Comparison of ENCODE assay signal across 22 mouse cellular contexts in the genomic region with DNA sequence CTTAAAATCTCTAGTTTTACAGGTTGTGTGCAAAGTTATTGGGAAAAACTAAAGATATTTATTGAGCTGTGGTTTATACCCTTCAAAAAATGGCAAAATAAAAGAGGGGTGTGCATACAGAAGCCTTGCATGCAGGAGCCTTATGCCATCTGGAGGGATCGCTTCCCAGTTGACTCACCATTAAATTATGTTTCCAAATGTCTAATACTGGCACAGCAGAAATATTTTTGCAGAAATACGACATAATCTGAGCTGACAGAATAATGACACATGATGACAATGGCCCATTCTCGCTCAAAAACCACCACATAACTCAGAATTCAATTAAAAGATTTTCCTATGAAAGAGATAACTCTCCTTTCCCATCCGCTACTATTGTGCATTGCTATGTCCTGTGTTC.
"Had no signal": no experiment of that assay in that cellular context is flagged by ENCODE, and none has a peak within 500 bp of the region (broad histone marks: within the 10 kb centered on the region; RNA-seq: fewer than 3 reads in every experiment).

No protein-coding gene starts in this region.

- H3K9ac ChIP-seq: limb, embryonic 13.5 days; liver, embryonic 12.5 days; liver, embryonic 15.5 days; lung, embryonic 15.5 days; midbrain, embryonic 13.5 days; neural tube, embryonic 13.5 days had no signal

- DNase-seq: kidney, adult 2 months; kidney, postnatal 25 days; liver; lung, adult 18-20 months; lung, postnatal 10 days; lung, postnatal 36 days; retina, postnatal 1 day; thymus, adult 2 months; thymus, postnatal 14 days; thymus, postnatal 4 days had no signal

- H3K27me3 ChIP-seq: limb, embryonic 13.5 days; liver, embryonic 12.5 days; liver, embryonic 15.5 days; lung, embryonic 15.5 days; megakaryocyte, embryonic 14.5 days; midbrain, embryonic 13.5 days; neural tube, embryonic 13.5 days had no signal

- H3K4me2 ChIP-seq: limb, embryonic 13.5 days; liver, embryonic 12.5 days; liver, embryonic 15.5 days; lung, embryonic 15.5 days; midbrain, embryonic 13.5 days; neural tube, embryonic 13.5 days had no signal

- H3K36me3 ChIP-seq: limb, embryonic 10.5 days; limb, embryonic 13.5 days; liver, embryonic 12.5 days; liver, embryonic 15.5 days; lung, embryonic 15.5 days; midbrain, embryonic 10.5 days; midbrain, embryonic 13.5 days; neural tube, embryonic 13.5 days had no signal

- H3K9me3 ChIP-seq: limb, embryonic 10.5 days; limb, embryonic 13.5 days; liver, embryonic 12.5 days; liver, embryonic 15.5 days; lung, embryonic 15.5 days; midbrain, embryonic 10.5 days; midbrain, embryonic 13.5 days; neural tube, embryonic 13.5 days had no signal

- H3K4me3 ChIP-seq: limb, embryonic 10.5 days; limb, embryonic 13.5 days; liver, embryonic 12.5 days; liver, embryonic 15.5 days; lung, embryonic 15.5 days; megakaryocyte, embryonic 14.5 days; midbrain, embryonic 10.5 days; midbrain, embryonic 13.5 days; myocyte; neural tube, embryonic 13.5 days had no signal

- ATAC-seq: liver, embryonic 12.5 days; midbrain, embryonic 13.5 days; midbrain, embryonic 16.5 days had no signal

- H3K4me1 ChIP-seq: limb, embryonic 10.5 days; limb, embryonic 13.5 days; liver, embryonic 15.5 days; lung, embryonic 15.5 days; megakaryocyte, embryonic 14.5 days; midbrain, embryonic 10.5 days; midbrain, embryonic 13.5 days; neural tube, embryonic 13.5 days had no signal

- H3K27ac ChIP-seq: kidney, postnatal 0 days; limb, embryonic 10.5 days; limb, embryonic 13.5 days; liver, embryonic 12.5 days; liver, embryonic 15.5 days; lung, embryonic 15.5 days; midbrain, embryonic 10.5 days; midbrain, embryonic 13.5 days; neural tube, embryonic 13.5 days had no signal
